Mouse (Mus musculus) midbrain, embryonic 14.5 days (tissue): ENCODE measurements around the gene Slc24a2. TPM values are rescaled to one million over a fixed set of nuclear protein-coding genes. Genes with fewer than 3 reads are reported as not detected.

Experiments used
- ATAC-seq: fragments of 200-750 bp; cut with Nextera tagmentation; 2 replicates; pipeline ENCODE4 v1.8.0; 2017; ENCODE audit warnings: moderate number of reproducible peaks, moderate library complexity; ENCODE audit not compliant: low FRiP score, low TSS enrichment
- DNase-seq: peaks from one replicate; pipeline ENCODE4 v3.0.0-alpha.2; 2015
- H3K27ac ChIP-seq: fragments of 300-500 bp; sonication (generic); replicated peaks from 2 replicates; pipeline ENCODE4 v1.5.1; 2014; ENCODE audit warnings: mild to moderate bottlenecking, low read depth, low read length, moderate library complexity
- H3K27me3 ChIP-seq: fragments of 300-500 bp; sonication (generic); 2 replicates; pipeline ENCODE4 v1.6.1; 2014; ENCODE audit warnings: low read length, control low read depth, mixed read lengths; ENCODE audit not compliant: control insufficient read depth, insufficient read depth
- H3K36me3 ChIP-seq: fragments of 300-500 bp; sonication (generic); 2 replicates; pipeline ENCODE4 v1.6.1; 2014; ENCODE audit warnings: low read length, control low read depth; ENCODE audit not compliant: control insufficient read depth, insufficient read depth
- H3K4me1 ChIP-seq: fragments of 300-500 bp; sonication (generic); 2 replicates; pipeline ENCODE4 v1.6.1; 2014; ENCODE audit warnings: mild to moderate bottlenecking, antibody characterized with exemption, low read length, control low read depth; ENCODE audit not compliant: control insufficient read depth, insufficient read depth
- H3K4me2 ChIP-seq: fragments of 300-500 bp; sonication (generic); 2 replicates; pipeline ENCODE4 v1.6.1; 2014; ENCODE audit warnings: mild to moderate bottlenecking, low read length, moderate library complexity
- H3K4me3 ChIP-seq: fragments of 300-500 bp; sonication (generic); replicated peaks from 2 replicates; pipeline ENCODE4 v1.5.1; 2014; ENCODE audit warnings: low read depth, low read length
- H3K9ac ChIP-seq: fragments of 300-500 bp; sonication (generic); replicated peaks from 2 replicates; pipeline ENCODE4 v1.6.1; 2014; ENCODE audit warnings: mild to moderate bottlenecking, low read length, moderate library complexity
- H3K9me3 ChIP-seq: fragments of 300-500 bp; sonication (generic); 2 replicates; pipeline ENCODE4 v1.6.1; 2016; ENCODE audit warnings: low read length, control low read depth, mixed read lengths; ENCODE audit not compliant: control insufficient read depth
- WGBS: fragments of 180-500 bp; shearing (Covaris S2); extraction: QIAGEN DNeasy Blood & Tissue Kit; methylation state at CpG from one replicate; pipeline ENCODE4 v1.1.7; 2014; 5-methylcytosine and 5-hydroxymethylcytosine counted together
- polyA plus RNA-seq: library from polyadenylated mRNA; unstranded; fragments of >200 nt; fragmentation: Nextera tagmentation; extraction: Ambion mirVana; gene quantifications from 2 replicates; pipeline ENCODE4 v1.2.1, GENCODE M21; 2014

Slc24a2 gene
- polyA plus RNA-seq, 1 experiment from 2014 or later = 4.0 TPM

GRCm38 (mm10) chr4:87096186-87096585 is 134.1 kb downstream of the Slc24a2 start:
- ATAC-seq = no peak

DNA sequence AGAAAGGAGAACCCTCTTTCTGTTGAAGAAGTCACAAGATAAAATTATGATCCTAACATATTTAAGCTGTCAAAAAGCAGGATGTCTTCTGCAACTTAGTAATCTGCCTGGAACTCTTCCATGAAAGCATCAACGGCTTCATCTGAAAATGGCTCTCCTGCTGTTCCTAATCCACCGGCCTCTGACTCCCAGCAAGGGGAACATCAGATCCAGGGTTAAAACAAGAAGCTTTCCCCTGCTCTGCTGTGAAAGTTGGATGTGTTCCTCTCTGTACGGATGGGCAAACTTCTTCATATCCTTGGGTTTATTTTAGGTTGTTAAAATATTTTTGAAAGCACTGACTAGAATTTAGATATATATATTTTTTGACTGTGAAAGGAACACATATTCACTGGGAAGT is 136.7 kb downstream of the Slc24a2 start:
- H3K27me3 ChIP-seq = no peaks in the 10 kb centered on the region
- H3K4me1 ChIP-seq = no peaks in the 10 kb centered on the region
- no peaks in the 10 kb centered on the region for H3K36me3 ChIP-seq
- no peak overlapping the region for H3K4me2 ChIP-seq
- no peak overlapping the region for H3K27ac ChIP-seq
- no peak overlapping the region for H3K9ac ChIP-seq
- no peak for ATAC-seq
- WGBS = 87% methylated on average over 3 of the region's 3 CpGs
- no peaks in the 10 kb centered on the region for H3K9me3 ChIP-seq
- no peak overlapping the region for H3K4me3 ChIP-seq
- DNase-seq = no peak

More at GRCm38 (mm10) chr4:87096186-87096585, 134.1 kb downstream of the Slc24a2 start:
- no peaks in the 10 kb centered on the region for H3K27me3 ChIP-seq
- H3K4me1 ChIP-seq = no peaks in the 10 kb centered on the region
- no peaks in the 10 kb centered on the region for H3K9me3 ChIP-seq
- H3K27ac ChIP-seq = no peak overlapping the region
- WGBS = 94% methylated on average over 5 of the region's 5 CpGs
- H3K9ac ChIP-seq = no peak overlapping the region
- no peak for DNase-seq
- H3K36me3 ChIP-seq = no peaks in the 10 kb centered on the region
- no peak overlapping the region for H3K4me3 ChIP-seq
- H3K4me2 ChIP-seq = no peak overlapping the region

GRCm38 (mm10) chr4:87090841-87091240 is 139.4 kb downstream of the Slc24a2 start:
- no peak overlapping the region for H3K4me2 ChIP-seq
- no peak overlapping the region for H3K9ac ChIP-seq
- H3K27ac ChIP-seq = no peak overlapping the region
- no peak for ATAC-seq
- no peaks in the 10 kb centered on the region for H3K36me3 ChIP-seq
- H3K4me1 ChIP-seq = peaks cover 6% of the 10 kb centered on the region; the same call in 1 of the 2 replicates
- no peaks in the 10 kb centered on the region for H3K9me3 ChIP-seq
- no peaks in the 10 kb centered on the region for H3K27me3 ChIP-seq
- DNase-seq = no peak
- no peak overlapping the region for H3K4me3 ChIP-seq

- WGBS = 79% methylated on average over 6 of the region's 6 CpGs
- Histone ChIP-seq H3K4me2 (no peak overlapping the region), H3K27ac (no peak overlapping the region), H3K36me3 (no peaks in the 10 kb centered on the region), H3K27me3 (no peaks in the 10 kb centered on the region), H3K4me3 (no peak overlapping the region), H3K9ac (no peak overlapping the region), H3K9me3 (no peaks in the 10 kb centered on the region), H3K4me1 (peaks cover 6% of the 10 kb centered on the region; the same call in 1 of the 2 replicates)
- ATAC-seq (no peak), DNase-seq (no peak)
Observed at GRCm38 (mm10) chr4:87088713-87089112, 141.6 kb downstream of the Slc24a2 start.

DNA sequence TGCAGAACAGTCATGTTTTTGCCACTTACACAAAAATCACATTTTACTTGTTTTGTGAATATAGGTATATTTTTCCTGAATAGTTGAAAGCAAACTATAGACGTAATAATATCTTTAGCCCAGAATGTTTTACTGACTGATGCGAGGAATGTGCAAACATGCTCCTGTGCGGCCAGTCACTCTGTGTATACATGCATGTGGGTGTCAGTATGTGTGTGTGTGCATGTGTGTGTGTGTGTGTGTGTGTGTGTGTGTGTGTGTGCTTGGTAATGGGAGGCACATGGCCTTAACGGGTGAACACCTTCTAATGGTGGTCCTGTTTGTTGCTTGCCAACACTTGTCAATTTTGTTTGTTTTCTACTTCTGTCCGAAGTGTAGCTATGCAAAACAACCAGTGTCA is 142.7 kb downstream of the Slc24a2 start:
- Histone ChIP-seq H3K4me2 (no peak overlapping the region), H3K4me1 (peaks cover 6% of the 10 kb centered on the region; the same call in 1 of the 2 replicates), H3K9me3 (no peaks in the 10 kb centered on the region), H3K27ac (peak overlapping the region; percentile 76), H3K9ac (no peak overlapping the region), H3K4me3 (no peak overlapping the region), H3K27me3 (no peaks in the 10 kb centered on the region), H3K36me3 (no peaks in the 10 kb centered on the region)
- no peak for DNase-seq
- WGBS = 86% methylated on average over 5 of the region's 5 CpGs
- no peak for ATAC-seq

DNA sequence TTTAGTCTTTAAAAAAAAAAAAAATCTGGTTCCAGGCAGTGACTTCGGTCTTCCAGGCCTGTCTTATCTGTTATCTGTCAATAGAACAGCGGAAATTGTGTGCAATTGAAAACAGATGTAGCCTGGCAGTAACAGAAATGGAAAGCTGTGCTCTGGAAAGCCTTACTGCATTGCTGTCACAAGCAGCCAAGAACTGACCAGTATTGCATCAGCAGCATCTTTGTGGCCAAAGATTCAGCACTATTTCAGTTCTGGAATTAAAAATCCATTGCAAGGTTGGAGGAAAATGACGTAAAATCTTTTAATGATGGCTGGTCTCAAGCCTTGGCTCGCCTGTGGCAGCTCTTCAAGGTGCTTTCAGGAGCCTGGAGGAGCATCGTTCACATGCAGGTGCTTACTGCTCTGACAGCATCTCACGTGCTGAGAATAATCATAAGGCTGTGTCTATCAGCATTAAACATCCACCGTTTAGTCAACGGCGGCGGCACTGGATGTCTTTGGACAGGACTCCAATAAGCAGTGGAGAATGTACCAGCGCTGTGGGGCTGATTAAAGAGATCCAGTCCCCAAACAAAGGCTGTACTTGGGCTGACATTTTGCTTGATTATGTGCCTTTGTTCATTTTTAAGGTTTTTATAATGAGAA is 143.2 kb downstream of the Slc24a2 start:
- Histone ChIP-seq H3K9me3 (no peaks in the 10 kb centered on the region), H3K4me3 (no peak overlapping the region), H3K27me3 (no peaks in the 10 kb centered on the region), H3K27ac (peak overlapping the region; percentile 76), H3K4me1 (peaks cover 6% of the 10 kb centered on the region; the same call in 1 of the 2 replicates), H3K36me3 (no peaks in the 10 kb centered on the region), H3K4me2 (peak overlapping the region; percentile 4; the same call in 1 of the 2 replicates), H3K9ac (peak overlapping the region; percentile 3; the same call in 1 of the 2 replicates)
- peak; percentile 53; the same call in 1 of the 2 replicates for ATAC-seq
- WGBS = 49% methylated on average over 11 of the region's 11 CpGs
- peak; percentile 73 for DNase-seq

GRCm38 (mm10) chr4:87081321-87081720 is 149.0 kb downstream of the Slc24a2 start:
- H3K4me3 ChIP-seq = no peak overlapping the region
- 91% methylated on average over 6 of the region's 6 CpGs for WGBS
- no peaks in the 10 kb centered on the region for H3K9me3 ChIP-seq
- no peaks in the 10 kb centered on the region for H3K27me3 ChIP-seq
- ATAC-seq (no peak), DNase-seq (no peak)
- H3K36me3 ChIP-seq = no peaks in the 10 kb centered on the region
- no peaks in the 10 kb centered on the region for H3K4me1 ChIP-seq
- no peak overlapping the region for H3K4me2 ChIP-seq
- no peak overlapping the region for H3K9ac ChIP-seq
- H3K27ac ChIP-seq = no peak overlapping the region

DNA sequence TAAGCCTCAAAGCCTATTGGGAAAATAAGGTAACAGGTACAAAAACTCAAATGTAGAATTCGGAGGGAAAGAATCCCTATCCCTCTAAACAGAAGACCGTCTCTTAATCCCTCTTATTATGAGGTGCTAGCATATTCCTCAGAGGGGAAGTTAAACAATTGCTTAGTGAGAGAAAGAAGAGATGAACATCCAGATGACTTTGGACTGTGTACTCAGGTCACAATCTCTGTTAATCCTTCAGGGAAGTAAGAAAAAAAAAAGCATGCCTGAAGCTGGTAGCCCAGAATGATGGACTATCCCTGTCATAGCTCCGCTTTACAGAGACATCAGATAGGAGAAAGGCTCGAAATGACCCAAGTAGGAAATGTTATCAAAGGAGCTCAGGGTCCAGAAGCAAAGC is 151.0 kb downstream of the Slc24a2 start:
- no peak for ATAC-seq
- H3K9me3 ChIP-seq = no peaks in the 10 kb centered on the region

DNA sequence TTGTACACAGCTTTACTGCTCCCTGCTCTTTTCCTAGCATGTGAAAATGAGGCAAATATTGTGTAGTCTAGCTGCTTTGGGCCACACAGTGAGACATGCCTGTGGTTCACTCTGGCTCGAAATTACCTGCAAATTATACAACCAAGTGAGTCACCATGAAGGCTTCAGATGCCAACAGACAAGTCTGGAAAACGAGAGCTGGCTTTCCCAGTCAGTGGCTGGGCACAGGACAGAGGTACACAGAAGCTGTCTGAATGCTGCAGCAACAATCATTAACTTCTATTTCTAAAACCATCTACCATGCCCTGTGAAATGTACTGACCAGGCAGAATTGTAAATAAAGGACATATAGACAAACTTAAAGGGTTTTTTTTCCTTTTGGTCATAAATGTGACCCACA is 151.6 kb downstream of the Slc24a2 start:
- ATAC-seq = no peak
- H3K27me3 ChIP-seq = no peaks in the 10 kb centered on the region
- no peaks in the 10 kb centered on the region for H3K4me1 ChIP-seq
- no peak overlapping the region for H3K4me2 ChIP-seq
- whole genome bisulfite sequencing = 68% methylated on average over 2 of the region's 2 CpGs
- H3K9me3 ChIP-seq = no peaks in the 10 kb centered on the region
- no peak overlapping the region for H3K27ac ChIP-seq
- DNase-seq = no peak
- H3K9ac ChIP-seq = no peak overlapping the region
- H3K36me3 ChIP-seq = no peaks in the 10 kb centered on the region
- no peak overlapping the region for H3K4me3 ChIP-seq

More for the DNA sequence above, 151.0 kb downstream of the Slc24a2 start:
- no peak for DNase-seq
- Histone ChIP-seq H3K4me2 (no peak overlapping the region), H3K4me1 (no peaks in the 10 kb centered on the region), H3K9ac (no peak overlapping the region), H3K27ac (no peak overlapping the region), H3K36me3 (no peaks in the 10 kb centered on the region), H3K27me3 (no peaks in the 10 kb centered on the region), H3K4me3 (no peak overlapping the region)
- WGBS = 77% methylated on average over 4 of the region's 4 CpGs
